In the genomic region with DNA sequence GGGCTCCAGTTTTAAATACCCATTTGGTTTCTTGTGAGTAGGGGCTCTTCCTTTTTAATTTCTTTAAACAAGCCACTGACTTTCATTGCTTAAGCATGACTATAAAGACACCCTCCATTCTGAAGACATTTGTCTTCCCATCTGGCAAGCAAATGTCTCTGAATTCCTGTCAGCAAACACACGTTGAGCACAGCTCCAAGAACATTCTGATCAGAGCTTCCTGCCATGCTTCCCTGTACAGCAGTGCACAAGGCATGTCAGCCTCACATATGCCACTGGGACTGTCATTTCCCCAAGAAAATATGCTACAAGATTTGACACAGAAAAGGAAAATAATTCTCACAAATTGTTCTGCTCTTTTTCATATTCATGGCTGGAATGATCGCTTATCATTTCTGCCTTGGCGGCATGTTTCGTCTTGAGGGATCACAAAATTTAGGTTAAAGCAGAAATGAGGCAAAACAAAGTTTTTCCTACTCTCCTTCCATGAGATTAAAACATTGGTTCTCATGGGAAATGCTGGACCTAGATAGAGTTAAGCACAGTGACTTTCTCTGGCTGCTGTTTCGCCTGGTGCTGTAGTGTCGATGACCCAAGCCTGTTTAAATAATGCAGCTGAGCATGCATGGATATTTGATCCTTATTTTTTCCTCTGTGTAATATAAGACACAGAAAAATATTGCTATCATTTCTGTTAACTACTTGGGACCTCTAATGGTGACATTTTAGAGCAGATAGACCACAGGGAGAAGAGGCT, we compare ENCODE assay signal across 25 mouse cellular contexts.
DNase-seq lines count a peak whose midpoint lies in the region; ATAC-seq and TF ChIP-seq lines count a peak whose summit lies in the region.
"Had no signal": no experiment of that assay in that cellular context is flagged by ENCODE, and none has a peak within 500 bp of the region (broad histone marks: within the 10 kb centered on the region; RNA-seq: fewer than 3 reads in every experiment).

No protein-coding gene starts in this region.

- no peak overlapping the region for H3K4me3 ChIP-seq in midbrain, postnatal 0 days (ENCODE audit: low read depth, low read length)
- no peak overlapping the region for H3K4me3 ChIP-seq in midbrain, embryonic 14.5 days (replicated peaks; ENCODE audit: low read depth, low read length)
- H3K4me3 ChIP-seq: heart, embryonic 15.5 days; hindbrain, embryonic 15.5 days; left cerebral cortex, adult 2 months; limb, embryonic 12.5 days; megakaryocyte, embryonic 14.5 days had no signal

- TF ChIP-seq CTCF in midbrain, postnatal 0 days (IDR thresholded peaks at IDR 0.05): no peak

- H3K9ac ChIP-seq in midbrain, postnatal 0 days (replicated peaks; ENCODE audit: low read length, poor library complexity, severe bottlenecking): no peak overlapping the region
- H3K9ac ChIP-seq in midbrain, embryonic 14.5 days (replicated peaks; ENCODE audit: low read length): no peak overlapping the region
- H3K9ac ChIP-seq: heart, embryonic 15.5 days; hindbrain, embryonic 15.5 days; limb, embryonic 12.5 days; liver, embryonic 14.5 days had no signal

- no peaks in the 10 kb centered on the region for H3K27me3 ChIP-seq in midbrain, postnatal 0 days (ENCODE audit: insufficient read depth, low read length)
- no peaks in the 10 kb centered on the region for H3K27me3 ChIP-seq in midbrain, embryonic 14.5 days (ENCODE audit: control insufficient read depth, insufficient read depth, low read length)
- H3K27me3 ChIP-seq: heart, embryonic 15.5 days; hindbrain, embryonic 15.5 days; limb, embryonic 12.5 days; megakaryocyte, embryonic 14.5 days; Patski had no signal

- 84% methylated on average over 6 of the region's 6 CpGs for WGBS in midbrain, postnatal 0 days
- WGBS in midbrain, embryonic 14.5 days: 90% methylated on average over 6 of the region's 6 CpGs

- H3K4me2 ChIP-seq in midbrain, postnatal 0 days (ENCODE audit: low read depth, low read length, poor library complexity, severe bottlenecking): no peak overlapping the region
- no peak overlapping the region for H3K4me2 ChIP-seq in midbrain, embryonic 14.5 days (ENCODE audit: low read length)
- H3K4me2 ChIP-seq: heart, embryonic 15.5 days; hindbrain, embryonic 15.5 days; limb, embryonic 12.5 days had no signal

- H3K27ac ChIP-seq in midbrain, postnatal 0 days (ENCODE audit: low read depth, low read length): no peak overlapping the region
- no peak overlapping the region for H3K27ac ChIP-seq in midbrain, embryonic 14.5 days (replicated peaks; ENCODE audit: low read depth, low read length)
- H3K27ac ChIP-seq: heart, embryonic 15.5 days; hindbrain, embryonic 15.5 days; kidney, postnatal 0 days; left cerebral cortex, adult 2 months; limb, embryonic 12.5 days; liver, embryonic 14.5 days had no signal

- H3K9me3 ChIP-seq in midbrain, postnatal 0 days (ENCODE audit: low read length): no peaks in the 10 kb centered on the region
- H3K9me3 ChIP-seq in midbrain, embryonic 14.5 days (ENCODE audit: control insufficient read depth, low read length): no peaks in the 10 kb centered on the region
- H3K9me3 ChIP-seq: heart, embryonic 15.5 days; hindbrain, embryonic 15.5 days; limb, embryonic 12.5 days; megakaryocyte, embryonic 14.5 days had no signal

- no peaks in the 10 kb centered on the region for H3K36me3 ChIP-seq in midbrain, postnatal 0 days (ENCODE audit: insufficient read depth, low read length)
- no peaks in the 10 kb centered on the region for H3K36me3 ChIP-seq in midbrain, embryonic 14.5 days (ENCODE audit: control insufficient read depth, insufficient read depth, low read length)
- H3K36me3 ChIP-seq: heart, embryonic 15.5 days; hindbrain, embryonic 15.5 days; limb, embryonic 12.5 days had no signal

- H3K4me1 ChIP-seq in midbrain, postnatal 0 days (ENCODE audit: insufficient read depth, low read length): no peaks in the 10 kb centered on the region
- no peaks in the 10 kb centered on the region for H3K4me1 ChIP-seq in midbrain, embryonic 14.5 days (ENCODE audit: control insufficient read depth, insufficient read depth, low read length)
- H3K4me1 ChIP-seq: heart, embryonic 15.5 days; hindbrain, embryonic 15.5 days; limb, embryonic 12.5 days; megakaryocyte, embryonic 14.5 days had no signal

- ATAC-seq in midbrain, postnatal 0 days (ENCODE audit: low FRiP score): no peak
- no peak for ATAC-seq in midbrain, embryonic 14.5 days (ENCODE audit: low FRiP score, low TSS enrichment)
- ATAC-seq: activated CD4-positive, CD25-positive, alpha-beta regulatory T cell, adult 4 months; intestine, postnatal 0 days; midbrain, embryonic 16.5 days; Patski had no signal

- intact Hi-C loops in heart, postnatal 25 days (cut with DNase I): no loop called here

- peak; percentile 87 for DNase-seq in heart, adult 11 months
- DNase-seq in heart, postnatal 25 days (ENCODE audit: low spot score): no peak
- peak; percentile 6 for DNase-seq in midbrain, postnatal 0 days (ENCODE audit: low spot score)
- no peak for DNase-seq in midbrain, embryonic 14.5 days
- peak; percentile 66 to 85 for DNase-seq in layer of hippocampus, adult 18-20 months (ENCODE audit: low spot score in 2 of 2)
- DNase-seq in layer of hippocampus, postnatal 36 days: peak; percentile 46 to 52
- no peak for DNase-seq in ovary, postnatal 10 days (ENCODE audit: low spot score)
- no peak for DNase-seq in thymus, adult 18-20 months
- DNase-seq: adrenal gland, postnatal 14 days; cerebellum, adult 9-10 months; gastrocnemius, postnatal 25 days; lung, postnatal 10 days; right cerebral cortex, postnatal 14 days; thymus, postnatal 4 days had no signal

Comparison
In these comparisons a context has a peak if more than half of its experiments do, and no peak if none do; other contexts are left out.
1. DNase-seq: peak in heart, adult 11 months (single experiment), midbrain, postnatal 0 days (single experiment), layer of hippocampus, adult 18-20 months (2 of 2) and layer of hippocampus, postnatal 36 days (2 of 2); none in heart, postnatal 25 days (single experiment), midbrain, embryonic 14.5 days (single experiment), ovary, postnatal 10 days (single experiment) and thymus, adult 18-20 months (0 of 2).